In the genomic region with DNA sequence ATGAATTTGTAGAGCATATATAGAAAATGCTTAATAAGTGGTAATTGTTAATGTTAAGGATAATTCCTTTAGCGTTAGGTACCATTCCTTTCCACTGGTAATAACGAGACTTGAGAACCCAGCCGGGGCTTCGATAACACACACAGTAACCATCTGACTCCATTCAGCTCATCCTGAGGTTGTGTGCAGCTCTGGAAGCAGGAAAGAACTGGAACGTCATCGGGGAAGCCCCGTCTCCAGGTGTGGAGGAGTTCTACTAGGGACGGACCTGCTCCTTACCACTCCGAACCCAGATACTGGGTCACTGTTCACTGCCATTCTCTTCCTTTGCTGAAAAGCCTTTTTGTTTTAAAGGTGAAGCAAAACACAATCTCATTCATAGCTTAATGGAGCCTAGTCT, we compare ENCODE assay signal across 24 mouse cellular contexts. TPM values are rescaled to one million over a fixed set of nuclear protein-coding genes. Genes with fewer than 3 reads are reported as not detected.
DNase-seq lines count a peak whose midpoint lies in the region; ATAC-seq and TF ChIP-seq lines count a peak whose summit lies in the region.
"Had no signal": no experiment of that assay in that cellular context is flagged by ENCODE, and none has a peak within 500 bp of the region (broad histone marks: within the 10 kb centered on the region; RNA-seq: fewer than 3 reads in every experiment).

No protein-coding gene starts in this region.

- no peak overlapping the region for H3K9ac ChIP-seq in hindbrain, embryonic 15.5 days
- no peak overlapping the region for H3K9ac ChIP-seq in hindbrain, embryonic 11.5 days (ENCODE audit: low read depth, low read length)
- H3K9ac ChIP-seq in neural tube, embryonic 15.5 days (replicated peaks) = no peak overlapping the region
- H3K9ac ChIP-seq: heart, embryonic 13.5 days; limb, embryonic 13.5 days; liver, embryonic 13.5 days; lung, embryonic 14.5 days had no signal

- TF ChIP-seq CTCF in cerebellum, adult 2 months (IDR thresholded peaks at IDR 0.05; ENCODE audit: borderline replicate concordance, insufficient read depth, low read depth, low read length) = no peak

- no peaks in the 10 kb centered on the region for H3K36me3 ChIP-seq in hindbrain, embryonic 15.5 days
- H3K36me3 ChIP-seq in hindbrain, embryonic 11.5 days (ENCODE audit: control insufficient read depth, insufficient read depth, low read length) = no peaks in the 10 kb centered on the region
- H3K36me3 ChIP-seq in neural tube, embryonic 15.5 days = no peaks in the 10 kb centered on the region
- H3K36me3 ChIP-seq: heart, embryonic 13.5 days; limb, embryonic 13.5 days; liver, embryonic 13.5 days had no signal

- WGBS in cerebellum, adult 2 months = 12% methylated on average over 9 of the region's 9 CpGs
- WGBS in hindbrain, embryonic 15.5 days = 91% methylated on average over 9 of the region's 9 CpGs
- 93% methylated on average over 9 of the region's 9 CpGs for WGBS in hindbrain, embryonic 11.5 days
- WGBS in neural tube, embryonic 15.5 days = 88% methylated on average over 9 of the region's 9 CpGs

- H3K9me3 ChIP-seq in hindbrain, embryonic 15.5 days = no peaks in the 10 kb centered on the region
- no peaks in the 10 kb centered on the region for H3K9me3 ChIP-seq in hindbrain, embryonic 11.5 days (ENCODE audit: control insufficient read depth, low read length)
- no peaks in the 10 kb centered on the region for H3K9me3 ChIP-seq in neural tube, embryonic 15.5 days (replicated peaks)
- H3K9me3 ChIP-seq: heart, embryonic 13.5 days; limb, embryonic 13.5 days; liver, embryonic 13.5 days had no signal

- H3K4me1 ChIP-seq in cerebellum, adult 2 months (ENCODE audit: control insufficient read depth, insufficient read depth, low read length) = peaks cover 15% of the 10 kb centered on the region
- H3K4me1 ChIP-seq in hindbrain, embryonic 15.5 days (replicated peaks) = peaks cover 17% of the 10 kb centered on the region
- no peaks in the 10 kb centered on the region for H3K4me1 ChIP-seq in hindbrain, embryonic 11.5 days (replicated peaks; ENCODE audit: control insufficient read depth, insufficient read depth, low read length)
- H3K4me1 ChIP-seq in neural tube, embryonic 15.5 days = peaks cover 20% of the 10 kb centered on the region
- H3K4me1 ChIP-seq: liver, embryonic 13.5 days had no signal

- H3K27ac ChIP-seq in cerebellum, adult 2 months (ENCODE audit: insufficient read depth, low read length) = peak overlapping the region; percentile 90
- no peak overlapping the region for H3K27ac ChIP-seq in hindbrain, embryonic 15.5 days (replicated peaks)
- no peak overlapping the region for H3K27ac ChIP-seq in hindbrain, embryonic 11.5 days (ENCODE audit: low read depth, low read length)
- H3K27ac ChIP-seq in neural tube, embryonic 15.5 days (replicated peaks) = no peak overlapping the region
- H3K27ac ChIP-seq: heart, embryonic 13.5 days; limb, embryonic 13.5 days; liver, embryonic 13.5 days had no signal

- DNase-seq in cerebellum, adult 2 months = peak in 1 of 2 experiments; percentile 48
- no peak for DNase-seq in cerebellum, adult 8-10 months
- no peak for DNase-seq in hindbrain, embryonic 11.5 days (ENCODE audit: low spot score)
- DNase-seq in neural tube, embryonic 10.5 days (ENCODE audit: extremely low spot score, low spot score) = no peak
- no peak for DNase-seq in Muller cell, postnatal 12 days (ENCODE audit: inconsistent ontology term)
- DNase-seq: adrenal gland, adult 2 months; embryo, embryonic 11 days; gastrocnemius, postnatal 10 days; heart, adult 18-20 months; heart, postnatal 36 days; kidney, adult 2 months; kidney, postnatal 14 days; liver, embryonic 13.5 days; lung, embryonic 14.5 days; lung, postnatal 36 days; right cerebral cortex, adult 18-20 months; thymus, postnatal 14 days had no signal

- peak overlapping the region; percentile 73 for H3K4me3 ChIP-seq in cerebellum, adult 2 months (replicated peaks; ENCODE audit: insufficient read depth, low read depth, low read length)
- no peak overlapping the region for H3K4me3 ChIP-seq in hindbrain, embryonic 15.5 days
- no peak overlapping the region for H3K4me3 ChIP-seq in hindbrain, embryonic 11.5 days (ENCODE audit: low read depth, low read length)
- H3K4me3 ChIP-seq in neural tube, embryonic 15.5 days (replicated peaks) = no peak overlapping the region
- H3K4me3 ChIP-seq: heart, embryonic 13.5 days; limb, embryonic 13.5 days; liver, embryonic 13.5 days had no signal

- peak overlapping the region; percentile 96; the same call in 1 of the 2 replicates for H3K4me2 ChIP-seq in hindbrain, embryonic 15.5 days
- no peak overlapping the region for H3K4me2 ChIP-seq in hindbrain, embryonic 11.5 days (replicated peaks; ENCODE audit: low read depth, low read length)
- H3K4me2 ChIP-seq in neural tube, embryonic 15.5 days = peak overlapping the region; percentile 9; the same call in 1 of the 2 replicates
- H3K4me2 ChIP-seq: heart, embryonic 13.5 days; limb, embryonic 13.5 days; liver, embryonic 13.5 days; lung, embryonic 14.5 days had no signal

- no peak for TF ChIP-seq POLR2A in cerebellum, adult 2 months (IDR thresholded peaks at IDR 0.05; ENCODE audit: borderline replicate concordance, insufficient read depth, low read length)

- H3K27me3 ChIP-seq in cerebellum, adult 2 months (ENCODE audit: control insufficient read depth, insufficient read depth, low read length) = no peaks in the 10 kb centered on the region
- 0 out of 2 replicates have a peak, but pooled peaks cover 7% of the 10 kb centered on the region for H3K27me3 ChIP-seq in hindbrain, embryonic 15.5 days
- H3K27me3 ChIP-seq in hindbrain, embryonic 11.5 days (ENCODE audit: control insufficient read depth, insufficient read depth, low read length) = peaks cover 15% of the 10 kb centered on the region; the same call in 1 of the 2 replicates
- peaks cover 5% of the 10 kb centered on the region; the same call in 1 of the 2 replicates for H3K27me3 ChIP-seq in neural tube, embryonic 15.5 days (replicated peaks)

- no peak for ATAC-seq in hindbrain, embryonic 15.5 days (ENCODE audit: low FRiP score, low read depth)
- no peak for ATAC-seq in hindbrain, embryonic 11.5 days (ENCODE audit: low FRiP score)
- ATAC-seq in neural tube, embryonic 15.5 days (ENCODE audit: low FRiP score) = no peak
- ATAC-seq: CD4-positive, CD25-positive, alpha-beta regulatory T cell, adult 4 months; inflammation-experienced regulatory T-cells, adult 6 months; midbrain, embryonic 16.5 days had no signal

RNA-seq across cellular contexts. Expression of a gene that starts 2.6 kb away (rescaled TPM):
- polyA plus RNA-seq in cerebellum, adult 2 months (2012; rRNA removed) = 369 and 387 TPM in 2 replicates
- 96.7 and 112 TPM in 2 replicates for polyA plus RNA-seq in hindbrain, embryonic 15.5 days (2015; fragmentation: Nextera tagmentation; extraction: Ambion mirVana)
- polyA plus RNA-seq in hindbrain, embryonic 11.5 days (2014; fragmentation: Nextera tagmentation; extraction: Ambion mirVana) = 12.9 and 15.1 TPM in 2 replicates
- 107 and 111 TPM in 2 replicates for polyA plus RNA-seq in neural tube, embryonic 15.5 days (2015; fragmentation: Nextera tagmentation; extraction: Ambion mirVana)
- polyA plus RNA-seq: CD4-positive, CD25-positive, alpha-beta regulatory T cell, adult 4 months; inflammation-experienced regulatory T-cells, adult 6 months had no signal
